Mouse (Mus musculus) splenic B cell, adult 2 months (primary cell): ENCODE data around the gene Slc9a9.

Experiments
- DNase-seq: peaks from one replicate; pipeline ENCODE4 v3.0.0-alpha.2; 2011; ENCODE audit warnings: low read depth, low spot score
- H3K27me3 ChIP-seq: 2 replicates; pipeline ENCODE4 v1.6.1; 2012; ENCODE audit warnings: mild to moderate bottlenecking, low read length, moderate library complexity, mixed read lengths; ENCODE audit not compliant: control insufficient read depth, poor library complexity, insufficient read depth, severe bottlenecking
- H3K36me3 ChIP-seq: 2 replicates; pipeline ENCODE4 v1.6.1; 2012; ENCODE audit warnings: mild to moderate bottlenecking, low read length, moderate library complexity, mixed read lengths; ENCODE audit not compliant: control insufficient read depth, poor library complexity, insufficient read depth, severe bottlenecking

Gene Slc9a9

DNA sequence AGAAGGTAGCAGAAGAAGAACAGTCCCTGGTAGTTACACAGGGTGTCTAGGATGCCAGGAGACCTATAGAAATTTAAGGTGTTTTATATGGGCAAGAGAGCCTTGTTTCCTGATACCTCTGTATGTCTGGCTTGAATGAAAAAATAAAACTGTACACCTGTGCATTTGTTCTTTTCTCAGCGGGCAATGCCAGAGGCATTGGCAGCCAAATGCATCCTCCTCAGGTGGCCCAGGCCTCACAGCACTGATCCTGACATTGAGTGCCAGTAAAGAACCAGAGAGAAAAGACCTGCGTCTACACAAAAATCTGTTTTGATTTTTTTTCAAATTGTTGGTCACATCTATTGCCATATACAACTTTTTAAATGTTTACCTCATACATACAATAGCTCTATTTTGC, 121.3 kb downstream of the Slc9a9 start:
- H3K27me3 ChIP-seq = no peaks in the 10 kb centered on the region
- no peak for DNase-seq
- H3K36me3 ChIP-seq = no peaks in the 10 kb centered on the region

DNA sequence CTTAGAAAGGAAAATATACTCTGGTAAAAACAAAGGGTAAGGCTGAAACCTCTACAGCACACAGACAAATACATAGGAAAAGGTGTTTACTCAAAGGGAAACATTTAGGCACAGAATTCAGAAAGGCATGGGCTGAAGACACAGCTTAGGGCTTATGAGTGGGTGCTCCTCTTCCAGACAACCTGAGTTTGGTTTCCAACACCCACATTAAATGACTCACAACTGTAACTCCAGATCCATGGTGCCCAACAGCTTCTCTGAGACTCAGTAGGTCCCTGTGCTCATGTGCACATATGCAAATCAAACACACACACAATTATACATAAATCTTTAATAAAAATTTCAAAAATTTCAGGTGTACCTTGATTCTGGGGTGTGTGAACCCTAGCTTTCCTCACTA, 133.4 kb downstream of the Slc9a9 start:
- DNase-seq = no peak
- Histone ChIP-seq H3K36me3 (no peaks in the 10 kb centered on the region), H3K27me3 (no peaks in the 10 kb centered on the region)

DNA sequence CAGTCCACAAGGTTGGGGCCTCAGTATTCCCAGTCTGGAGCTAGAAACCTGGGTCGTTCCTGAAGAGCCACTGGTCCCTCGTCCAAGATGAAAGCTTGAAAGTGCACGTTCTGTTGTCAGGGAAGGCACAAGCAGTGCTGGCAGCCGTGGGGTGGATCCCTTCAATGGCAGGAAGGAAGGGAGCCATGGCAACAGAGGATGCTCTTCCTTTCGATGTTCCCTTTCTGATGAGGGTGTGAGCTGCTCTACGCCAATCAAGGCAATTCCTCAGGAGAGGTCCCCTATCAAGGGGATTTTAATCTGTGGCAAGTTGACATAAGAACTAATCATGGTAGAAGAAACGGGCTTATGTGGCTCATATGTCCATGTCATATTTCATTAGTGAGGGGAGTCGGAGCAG, 135.8 kb downstream of the Slc9a9 start:
- DNase-seq = no peak
- H3K36me3 ChIP-seq = no peaks in the 10 kb centered on the region
- H3K27me3 ChIP-seq = no peaks in the 10 kb centered on the region

DNA sequence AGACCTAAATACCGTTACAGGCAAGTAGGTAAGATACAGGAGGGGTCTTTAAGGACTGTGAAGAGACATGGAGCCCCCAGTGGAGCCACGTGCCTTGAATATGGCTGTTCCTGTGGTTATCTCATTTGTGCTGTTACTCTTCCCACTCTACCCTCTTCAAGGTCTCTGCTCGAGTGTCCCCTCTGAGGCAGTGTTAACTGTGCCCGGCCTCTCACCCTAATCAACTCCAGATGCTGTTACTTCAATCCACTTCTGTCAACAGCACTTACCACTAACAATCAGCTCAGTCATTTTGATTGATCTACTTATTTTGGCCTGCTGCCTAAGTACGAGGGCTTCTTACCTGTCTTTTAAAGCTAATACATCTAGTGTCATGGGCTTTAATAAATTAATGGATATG, 145.8 kb downstream of the Slc9a9 start:
- DNase-seq = no peak
- no peaks in the 10 kb centered on the region for H3K27me3 ChIP-seq
- no peaks in the 10 kb centered on the region for H3K36me3 ChIP-seq

DNA sequence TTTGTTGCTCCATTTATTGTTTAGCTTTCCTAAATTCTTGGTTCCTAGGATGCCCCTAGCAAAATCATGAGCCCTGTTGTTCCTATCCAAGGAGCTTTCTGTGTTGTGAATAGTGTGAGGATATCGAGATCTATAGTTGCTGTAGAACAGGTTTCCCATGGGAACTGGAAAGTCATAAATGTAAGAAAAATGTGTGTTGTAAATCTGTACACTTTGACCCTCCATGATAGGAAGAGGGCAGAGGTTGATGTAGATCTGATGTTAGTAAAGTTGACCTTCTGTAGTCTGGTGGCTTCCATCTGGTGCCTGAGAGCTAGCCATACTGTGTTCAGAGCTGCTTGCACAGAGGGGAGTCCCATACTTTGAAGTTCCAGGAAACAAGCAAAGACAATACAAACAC, 151.6 kb downstream of the Slc9a9 start:
- DNase-seq = no peak
- no peaks in the 10 kb centered on the region for H3K36me3 ChIP-seq
- no peaks in the 10 kb centered on the region for H3K27me3 ChIP-seq

DNA sequence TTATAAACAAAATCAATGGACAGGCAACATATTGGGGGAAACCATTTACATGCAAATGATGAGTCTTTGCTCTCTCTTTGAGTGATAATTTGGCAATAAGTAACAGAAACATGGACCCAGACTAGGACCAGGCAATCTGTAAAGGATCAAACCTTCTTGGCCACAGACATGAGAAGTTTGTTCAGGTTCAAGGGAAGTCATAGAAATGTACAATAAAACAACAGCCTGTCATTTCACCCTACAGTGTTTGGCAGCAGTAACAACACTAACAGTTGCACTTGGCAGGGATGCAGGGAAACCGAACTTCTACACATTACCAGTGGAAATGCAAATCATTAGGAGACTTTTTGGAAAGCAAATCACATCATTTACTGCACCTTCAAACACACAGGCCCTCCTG, 164.1 kb downstream of the Slc9a9 start:
- no peaks in the 10 kb centered on the region for H3K27me3 ChIP-seq
- no peak for DNase-seq
- no peaks in the 10 kb centered on the region for H3K36me3 ChIP-seq

DNA sequence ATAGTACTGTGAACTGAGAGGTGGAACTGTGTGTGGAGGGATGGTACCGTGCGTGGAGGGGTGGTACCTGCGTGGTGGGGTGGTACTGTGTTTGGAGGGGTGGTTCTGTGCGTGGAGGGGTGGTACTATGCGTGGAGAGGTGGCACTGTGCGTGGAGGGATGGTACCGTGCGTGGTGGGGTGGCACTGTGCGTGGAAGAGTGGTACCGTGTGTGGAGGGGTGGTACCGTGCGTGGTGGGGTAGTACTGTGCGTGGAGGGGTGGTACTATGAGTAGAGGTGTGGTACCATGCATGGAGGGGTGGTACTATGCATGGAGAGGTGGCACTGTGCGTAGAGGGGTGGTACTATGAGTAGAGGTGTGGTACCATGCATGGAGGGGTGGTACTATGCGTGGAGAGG, 167.7 kb downstream of the Slc9a9 start:
- no peaks in the 10 kb centered on the region for H3K36me3 ChIP-seq
- no peaks in the 10 kb centered on the region for H3K27me3 ChIP-seq
- DNase-seq = no peak

DNA sequence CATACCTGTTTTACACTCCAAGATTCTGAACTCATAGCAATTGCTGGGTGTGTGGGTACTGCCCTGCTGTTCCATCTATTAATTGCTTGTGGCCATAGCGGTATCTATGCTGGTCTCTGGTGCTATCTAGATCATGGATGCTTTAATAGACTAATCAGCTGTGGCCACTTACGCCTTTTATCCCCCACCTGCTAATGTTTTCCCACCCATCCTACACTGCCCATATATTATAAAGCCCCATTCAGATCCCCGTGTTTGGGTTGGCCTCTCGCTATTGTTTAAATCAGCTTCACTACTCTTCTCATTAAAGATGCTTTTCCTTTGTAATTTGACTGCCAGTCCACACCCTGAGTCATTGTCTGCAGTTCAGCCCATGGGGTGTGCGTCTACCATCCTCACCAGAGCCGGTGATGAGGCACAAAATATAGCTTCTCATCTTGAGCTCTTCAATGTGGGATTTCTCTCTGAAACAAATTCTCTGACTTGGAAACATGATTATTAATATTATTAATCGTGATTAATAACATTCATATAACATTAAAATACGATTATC, 168.8 kb downstream of the Slc9a9 start:
- no peak for DNase-seq
- Histone ChIP-seq H3K36me3 (no peaks in the 10 kb centered on the region), H3K27me3 (no peaks in the 10 kb centered on the region)

DNA sequence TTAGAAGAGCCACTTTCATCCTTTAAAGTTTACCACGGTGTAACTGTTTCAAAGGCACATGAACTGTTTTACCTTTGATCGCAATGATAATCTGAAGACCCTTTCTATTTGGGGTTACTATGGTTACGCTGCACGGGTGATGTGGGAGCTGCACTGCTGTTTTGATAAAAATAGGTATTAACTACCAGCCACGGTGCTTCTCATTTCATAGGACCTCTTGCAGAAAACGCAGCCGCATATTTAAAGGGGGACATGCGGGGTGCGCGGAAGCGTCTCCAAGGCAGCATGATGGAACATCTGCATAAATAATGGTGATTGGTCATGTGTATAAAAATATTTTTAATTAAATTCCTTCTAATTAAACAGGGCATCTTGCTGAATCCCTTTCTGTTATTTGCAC, 169.5 kb downstream of the Slc9a9 start:
- Histone ChIP-seq H3K27me3 (no peaks in the 10 kb centered on the region), H3K36me3 (no peaks in the 10 kb centered on the region)
- DNase-seq = no peak

DNA sequence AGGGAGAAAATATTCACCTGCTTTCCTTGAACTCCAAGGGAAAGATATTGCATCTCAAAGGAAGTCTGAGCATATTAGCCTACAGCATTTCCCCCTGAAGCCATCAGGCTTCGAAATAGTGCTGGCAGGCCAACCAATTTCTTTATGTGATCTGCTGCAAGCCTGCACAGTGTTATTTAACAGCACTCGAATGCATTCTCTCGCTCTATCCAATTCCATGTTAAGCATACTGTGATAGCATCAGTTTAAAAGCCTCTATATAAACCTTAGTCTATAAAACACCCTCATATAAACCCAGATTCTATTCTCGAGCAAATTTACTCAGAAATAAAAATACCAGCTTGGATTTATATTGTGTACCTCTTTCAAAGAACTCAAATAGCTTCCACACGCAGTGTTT, 170.7 kb downstream of the Slc9a9 start:
- no peaks in the 10 kb centered on the region for H3K36me3 ChIP-seq
- DNase-seq = no peak
- H3K27me3 ChIP-seq = no peaks in the 10 kb centered on the region

DNA sequence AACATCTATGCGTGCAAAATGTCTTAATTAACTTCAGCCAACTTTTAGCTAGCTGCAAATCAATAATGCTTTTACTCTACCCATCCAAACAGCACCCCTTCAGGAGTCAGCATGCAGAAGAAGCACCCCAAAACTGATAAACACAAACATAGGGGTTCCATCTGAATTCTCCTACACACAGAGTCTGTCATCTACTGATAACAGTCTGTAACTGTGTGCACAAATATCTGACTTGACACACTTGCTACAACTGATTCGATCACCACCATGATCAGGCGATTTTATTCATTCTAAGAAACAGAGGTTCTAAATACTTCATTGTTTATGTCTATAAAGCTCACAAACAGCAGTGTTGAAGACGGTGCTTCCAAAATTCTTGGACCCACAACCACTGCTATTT, 171.3 kb downstream of the Slc9a9 start:
- DNase-seq = no peak
- no peaks in the 10 kb centered on the region for H3K36me3 ChIP-seq
- no peaks in the 10 kb centered on the region for H3K27me3 ChIP-seq

DNA sequence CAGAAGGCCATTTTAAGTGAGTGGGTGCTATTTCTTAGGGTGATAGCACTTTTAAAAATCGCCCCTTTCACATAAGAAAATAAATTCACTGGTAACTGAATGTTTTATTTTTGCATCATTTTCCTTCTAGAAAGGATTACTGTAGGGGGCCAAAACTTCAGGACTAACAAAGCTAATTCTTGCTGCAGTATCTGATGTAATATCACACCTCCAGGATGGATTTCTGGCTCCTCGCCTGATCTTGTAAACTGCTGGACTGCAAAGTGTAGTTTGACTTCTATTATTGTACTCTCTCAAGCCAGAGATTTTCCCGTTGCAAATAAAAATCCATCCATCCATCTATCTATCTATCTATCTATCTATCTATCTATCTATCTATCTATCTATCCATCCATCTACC, 174.5 kb downstream of the Slc9a9 start:
- no peaks in the 10 kb centered on the region for H3K36me3 ChIP-seq
- no peaks in the 10 kb centered on the region for H3K27me3 ChIP-seq
- no peak for DNase-seq

DNA sequence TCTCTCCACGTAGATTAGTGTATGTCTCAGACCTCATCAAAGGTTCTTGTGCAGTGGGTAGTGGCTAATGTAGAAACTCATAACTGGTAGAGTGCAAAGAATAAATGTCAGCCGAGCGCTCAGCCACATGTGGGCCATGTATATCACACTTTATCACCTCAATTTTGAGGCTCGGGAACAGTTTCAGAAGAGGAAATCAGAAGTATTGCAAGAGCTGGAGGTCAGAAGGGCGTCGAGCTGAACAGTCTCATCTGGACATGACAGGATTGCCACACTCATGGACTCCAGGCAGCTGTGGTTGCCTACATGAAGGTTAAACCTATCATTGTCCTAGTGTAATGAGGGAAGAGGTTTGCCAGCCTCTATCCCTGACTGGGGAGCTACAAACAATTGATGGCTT, 177.9 kb downstream of the Slc9a9 start:
- H3K27me3 ChIP-seq = no peaks in the 10 kb centered on the region
- no peaks in the 10 kb centered on the region for H3K36me3 ChIP-seq
- DNase-seq = no peak

DNA sequence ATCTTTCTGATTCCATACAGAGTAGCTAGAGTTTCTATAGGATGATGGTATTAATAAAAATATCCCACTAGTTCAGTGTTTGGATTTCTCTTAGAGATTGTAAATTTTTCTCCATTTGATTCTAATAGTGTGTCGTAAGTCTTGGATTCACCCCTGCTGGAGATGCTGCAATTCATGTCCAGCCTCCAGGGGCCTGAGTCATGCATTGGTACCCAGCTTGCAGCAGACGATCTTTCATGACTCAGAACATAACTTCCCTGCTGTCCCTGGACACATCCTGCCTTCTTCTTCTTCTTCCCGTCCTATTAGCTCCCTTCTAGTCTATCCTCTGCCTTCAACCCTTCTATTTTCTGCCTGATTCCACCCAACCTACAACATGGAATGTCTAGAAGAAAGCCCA, 181.8 kb downstream of the Slc9a9 start:
- no peaks in the 10 kb centered on the region for H3K27me3 ChIP-seq
- DNase-seq = no peak
- no peaks in the 10 kb centered on the region for H3K36me3 ChIP-seq

DNA sequence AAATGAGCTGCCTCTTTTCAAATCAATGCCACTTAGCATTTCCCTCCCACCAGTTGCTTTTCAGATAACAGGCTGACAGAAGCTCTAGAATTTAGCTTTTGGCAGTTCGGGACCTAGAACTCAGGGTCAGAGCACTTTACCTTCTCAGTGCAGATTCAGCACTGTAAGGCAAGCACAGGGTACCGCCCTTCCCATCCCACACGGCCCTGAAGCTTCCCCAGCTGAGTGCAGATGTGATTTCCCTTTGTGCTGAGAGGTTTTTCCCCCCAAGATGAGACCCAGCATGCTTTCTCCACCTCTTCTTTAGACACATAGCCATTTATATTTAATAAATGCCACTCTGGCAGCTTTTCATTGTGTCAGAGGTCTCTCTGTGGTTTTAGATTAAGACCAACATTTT, 186.4 kb downstream of the Slc9a9 start:
- Histone ChIP-seq H3K27me3 (no peaks in the 10 kb centered on the region), H3K36me3 (no peaks in the 10 kb centered on the region)
- no peak for DNase-seq

DNA sequence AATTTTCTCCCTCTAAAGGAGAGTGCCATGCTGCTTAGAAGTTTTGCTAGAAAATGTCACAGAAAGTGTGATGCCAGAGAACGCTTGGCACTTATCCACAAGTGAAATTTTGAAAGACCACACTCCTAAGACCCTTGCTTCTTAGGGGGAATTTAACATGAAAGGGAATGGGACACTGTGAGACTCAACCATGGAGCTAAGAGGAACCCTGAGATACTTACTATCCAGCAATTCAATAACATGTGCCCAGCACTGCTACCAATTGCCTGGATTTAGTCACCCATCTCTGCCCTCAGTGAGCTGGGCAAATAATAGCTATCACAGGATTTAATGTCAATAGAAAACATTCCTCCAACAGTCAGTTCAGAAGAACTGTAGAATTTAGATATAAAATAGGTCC, 198.8 kb downstream of the Slc9a9 start:
- no peak for DNase-seq
- no peaks in the 10 kb centered on the region for H3K36me3 ChIP-seq
- H3K27me3 ChIP-seq = no peaks in the 10 kb centered on the region
